Mouse (Mus musculus): ENCODE measurements around the gene Bcl11a. TPM values are rescaled to one million over a fixed set of nuclear protein-coding genes. Genes with fewer than 3 reads are reported as not detected.

The Bcl11a gene
- polyA plus RNA-seq, 1 experiment from 2014 or later = 71.9 TPM

- no peaks in the 10 kb centered on the region for H3K27me3 ChIP-seq (ENCODE audit: control insufficient read depth, insufficient read depth, low read length)
- no peak overlapping the region for H3K4me3 ChIP-seq (ENCODE audit: low read depth, low read length)
- no peaks in the 10 kb centered on the region for H3K36me3 ChIP-seq (replicated peaks; ENCODE audit: control insufficient read depth, insufficient read depth, low read depth, low read length)
- no peak overlapping the region for H3K4me2 ChIP-seq (ENCODE audit: low read depth, low read length)
- no peak overlapping the region for H3K9ac ChIP-seq (replicated peaks; ENCODE audit: low read length)
- no peak overlapping the region for H3K27ac ChIP-seq (replicated peaks; ENCODE audit: low read depth, low read length)
- H3K9me3 ChIP-seq (replicated peaks; ENCODE audit: control insufficient read depth, low read length) = no peaks in the 10 kb centered on the region
- no peak for ATAC-seq (replicated peaks; ENCODE audit: insufficient number of reproducible peaks, low FRiP score, low TSS enrichment, low read depth)
- DNase-seq (ENCODE audit: low spot score) = no peak
- no peaks in the 10 kb centered on the region; the same call in 1 of the 2 replicates for H3K4me1 ChIP-seq (ENCODE audit: control insufficient read depth, insufficient read depth, low read length)
- WGBS = 86% methylated on average over 6 of the region's 6 CpGs
Observed at GRCm38 (mm10) chr11:24217741-24218333, 140.0 kb downstream of the Bcl11a start.

DNA sequence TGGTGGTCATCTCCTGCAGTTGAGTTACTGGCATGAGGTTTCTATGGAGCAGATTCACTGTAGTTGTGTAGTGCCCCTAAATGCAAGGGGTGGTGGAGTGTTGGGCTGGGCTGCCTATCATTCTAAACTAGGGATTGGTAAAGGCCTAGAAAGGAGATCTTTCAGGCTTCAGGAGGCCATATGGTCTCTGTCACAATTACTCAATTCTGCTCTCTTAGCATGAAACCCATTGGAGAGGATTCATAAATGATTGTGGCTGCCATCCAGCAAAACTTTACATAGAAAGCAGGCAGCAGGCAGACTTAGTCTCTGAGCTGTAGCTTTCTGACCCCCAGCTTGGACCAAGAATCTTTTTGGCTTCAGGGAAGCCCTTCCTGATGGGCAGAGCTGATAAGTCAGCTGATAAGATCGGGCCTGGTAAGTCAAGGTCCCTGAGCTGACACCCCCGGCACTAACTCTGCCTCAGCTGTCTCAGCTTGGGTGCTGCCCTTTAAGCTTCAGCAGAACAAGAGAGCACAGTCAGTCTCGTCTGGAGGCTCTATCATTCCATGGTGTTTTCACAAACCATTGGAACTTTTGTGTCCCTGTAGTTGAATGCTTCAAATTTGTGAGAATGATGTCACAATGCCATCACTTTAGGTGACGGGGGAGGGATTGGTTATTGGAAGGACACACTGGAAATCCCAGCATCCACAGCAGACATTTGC lies 143.9 kb downstream of the Bcl11a start:
- Histone ChIP-seq H3K27me3 (ENCODE audit: control insufficient read depth, insufficient read depth, low read length) (no peaks in the 10 kb centered on the region), H3K4me2 (ENCODE audit: low read depth, low read length) (no peak overlapping the region), H3K4me3 (ENCODE audit: low read depth, low read length) (no peak overlapping the region), H3K9ac (replicated peaks; ENCODE audit: low read length) (no peak overlapping the region), H3K27ac (replicated peaks; ENCODE audit: low read depth, low read length) (no peak overlapping the region), H3K4me1 (ENCODE audit: control insufficient read depth, insufficient read depth, low read length) (no peaks in the 10 kb centered on the region), H3K36me3 (replicated peaks; ENCODE audit: control insufficient read depth, insufficient read depth, low read depth, low read length) (no peaks in the 10 kb centered on the region), H3K9me3 (replicated peaks; ENCODE audit: control insufficient read depth, low read length) (no peaks in the 10 kb centered on the region)
- WGBS = 75% methylated on average over 4 of the region's 4 CpGs
- DNase-seq (ENCODE audit: low spot score) (no peak), ATAC-seq (replicated peaks; ENCODE audit: insufficient number of reproducible peaks, low FRiP score, low TSS enrichment, low read depth) (no peak)

Other genes starting within 250 kb of the Bcl11a start
- gene Papolg, start 182.8 kb upstream of the Bcl11a start, polyA plus RNA-seq (2014; fragmentation: Nextera tagmentation; extraction: Ambion mirVana) = 25.6 and 33.6 TPM in 2 replicates
- gene A830031A19Rik, start 3.0 kb upstream of the Bcl11a start, polyA plus RNA-seq (2014; fragmentation: Nextera tagmentation; extraction: Ambion mirVana) = not detected in 2 replicates